Mouse (Mus musculus) left cerebral cortex, postnatal 4 days (tissue): ENCODE measurements around the gene Il17re. TPM values are rescaled to one million over a fixed set of nuclear protein-coding genes. Genes with fewer than 3 reads are reported as not detected.

Experiments used
- DNase-seq: peaks from one replicate; pipeline ENCODE4 v3.0.0-alpha.2; 2022
- intact Hi-C: fragments of 180-260 bp; cut with DNase I; formaldehyde crosslinking; loops from one replicate; pipeline ENCODE4 v1.15.1; 2025
- total RNA-seq, 2 experiments: library from RNA; stranded (reverse); gene quantifications; 2 replicates each; pipeline ENCODE4 v1.2.3; 2021

Gene Il17re
- total RNA-seq: under 1 TPM; 0.26 to 0.30 TPM

- intact Hi-C loops: no loop called here
- DNase-seq: no peak
Observed at GRCm38 (mm10) chr6:113457952-113458534, at the start of gene Il17re. TSS of gene Il17re (plus strand) at chr6:113458484.

GRCm38 (mm10) chr6:113410001-113410400, 48.3 kb upstream of the Il17re start:
- no peak for DNase-seq
- intact Hi-C loops: no loop called here

GRCm38 (mm10) chr6:113416416-113416815, 41.9 kb upstream of the Il17re start:
- intact Hi-C loops: no loop called here
- DNase-seq: no peak

- intact Hi-C loops: no loop called here
- peak; percentile 22 for DNase-seq
Observed at GRCm38 (mm10) chr6:113418441-113419198, 39.7 kb upstream of the Il17re start.

GRCm38 (mm10) chr6:113419199-113419587, 39.1 kb upstream of the Il17re start, which contains the start of gene Rpusd3:
TSS of gene Rpusd3 (minus strand) at chr6:113419340.
- DNase-seq: peak; percentile 99
- intact Hi-C loops: no loop called here

GRCm38 (mm10) chr6:113423000-113423399, 35.3 kb upstream of the Il17re start:
- no peak for DNase-seq
- intact Hi-C loops: no loop called here

- intact Hi-C loops: no loop called here
- no peak for DNase-seq
Observed at GRCm38 (mm10) chr6:113424187-113424586, 34.1 kb upstream of the Il17re start.

GRCm38 (mm10) chr6:113426696-113427095, 31.6 kb upstream of the Il17re start:
- intact Hi-C loops: no loop called here
- DNase-seq: no peak

- peak; percentile 58 for DNase-seq
- intact Hi-C loops: no loop called here
Observed at GRCm38 (mm10) chr6:113427397-113427796, 30.9 kb upstream of the Il17re start.

- intact Hi-C loops: no loop called here
- DNase-seq: no peak
Observed at GRCm38 (mm10) chr6:113428006-113428405, 30.3 kb upstream of the Il17re start.

- DNase-seq: no peak
- intact Hi-C loops: no loop called here
Observed at GRCm38 (mm10) chr6:113429965-113430364, 28.3 kb upstream of the Il17re start.

GRCm38 (mm10) chr6:113430846-113431245, 27.4 kb upstream of the Il17re start:
- intact Hi-C loops: no loop called here
- DNase-seq: no peak

GRCm38 (mm10) chr6:113431801-113432200, 26.5 kb upstream of the Il17re start:
- intact Hi-C loops: no loop called here
- no peak for DNase-seq

GRCm38 (mm10) chr6:113433661-113434060, 24.6 kb upstream of the Il17re start:
- no peak for DNase-seq
- intact Hi-C loops: no loop called here

- DNase-seq: no peak
- intact Hi-C loops: no loop called here
Observed at GRCm38 (mm10) chr6:113434691-113435090, 23.6 kb upstream of the Il17re start.

- DNase-seq: no peak
- intact Hi-C loops: no loop called here
Observed at GRCm38 (mm10) chr6:113435664-113436205, 22.5 kb upstream of the Il17re start, which contains the start of gene Cidec. TSS of gene Cidec (minus strand) at chr6:113435760.

- no peak for DNase-seq
- intact Hi-C loops: no loop called here
Observed at GRCm38 (mm10) chr6:113437135-113437534, 21.1 kb upstream of the Il17re start.

- intact Hi-C loops: no loop called here
- DNase-seq: no peak
Observed at GRCm38 (mm10) chr6:113438721-113439430, 19.4 kb upstream of the Il17re start.

GRCm38 (mm10) chr6:113440686-113441085, 17.6 kb upstream of the Il17re start:
- intact Hi-C loops: no loop called here
- no peak for DNase-seq

- intact Hi-C loops: no loop called here
- peak; percentile 81 for DNase-seq
Observed at GRCm38 (mm10) chr6:113441147-113441680, 17.1 kb upstream of the Il17re start.

GRCm38 (mm10) chr6:113442087-113442441, 16.2 kb upstream of the Il17re start:
- intact Hi-C loops: no loop called here
- no peak for DNase-seq
